Mouse (Mus musculus) kidney, adult 2 months (tissue): ENCODE data around the gene Mrps31.

Experiments
- CTCF ChIP-seq: fragments of 200-500 bp; conservative IDR thresholded peaks from 2 replicates; pipeline ENCODE4 v1.5.1; 2011; ENCODE audit warnings: low read depth, mild to moderate bottlenecking, control low read depth, low read length, moderate library complexity, mixed read lengths; ENCODE audit not compliant: insufficient read depth, insufficient read length
- POLR2A ChIP-seq: fragments of 200-500 bp; IDR thresholded peaks from one replicate; pipeline ENCODE4 v1.6.1; 2011; ENCODE audit warnings: low read depth, low read length, control low read depth

DNA sequence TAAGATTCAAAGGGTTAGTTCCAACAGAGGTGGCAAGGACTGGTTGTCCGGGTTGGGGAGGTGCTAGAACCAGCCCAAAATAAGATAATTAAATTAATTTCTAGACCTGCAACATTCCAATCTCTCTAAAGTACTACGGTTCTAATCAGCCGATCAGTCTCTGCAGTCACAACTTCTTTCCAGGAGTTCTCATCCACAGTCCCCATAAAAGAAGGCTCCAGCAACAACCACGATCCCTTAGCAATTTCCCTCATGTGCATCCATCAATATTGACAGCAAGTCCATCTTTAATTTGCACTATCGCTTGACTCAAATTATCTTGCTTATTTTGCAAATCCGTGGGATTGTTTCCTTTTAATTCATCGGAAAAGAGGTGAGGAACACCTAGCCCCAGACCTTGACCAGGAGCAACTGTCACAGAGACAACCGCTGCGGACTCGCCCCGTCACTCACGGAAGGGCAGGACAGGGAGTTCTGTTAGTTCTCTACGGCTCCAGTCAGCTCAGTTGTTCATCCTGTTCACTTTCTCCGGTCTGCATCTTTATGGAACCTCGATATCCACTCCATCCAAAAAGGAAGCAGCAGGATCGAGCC is 376 bp upstream of the Mrps31 start:
- TF ChIP-seq CTCF (no peak), POLR2A (no peak)
